Comparison of ENCODE assay signal across 9 mouse cellular contexts in genomic region chr2:173257610-173258009, GRCm38 (mm10). TPM values are rescaled to one million over a fixed set of nuclear protein-coding genes. Genes with fewer than 3 reads are reported as not detected.
DNase-seq lines count a peak whose midpoint lies in the region; ATAC-seq lines count a peak whose summit lies in the region.
"Had no signal": no experiment of that assay in that cellular context is flagged by ENCODE, and none has a peak within 500 bp of the region (broad histone marks: within the 10 kb centered on the region; RNA-seq: fewer than 3 reads in every experiment).

No protein-coding gene starts in this region.

- H3K4me2 ChIP-seq in forebrain, embryonic 15.5 days (replicated peaks): no peak overlapping the region
- H3K4me2 ChIP-seq in neural tube, embryonic 14.5 days (ENCODE audit: low read depth, low read length): no peak overlapping the region
- H3K4me2 ChIP-seq: liver, embryonic 13.5 days had no signal

- WGBS in forebrain, embryonic 15.5 days: 10% methylated on average over 7 of the region's 7 CpGs
- 19% methylated on average over 5 of the region's 7 CpGs for WGBS in neural tube, embryonic 14.5 days

- H3K27ac ChIP-seq in forebrain, embryonic 15.5 days (replicated peaks): peak overlapping the region; percentile 78
- peak overlapping the region; percentile 45 for H3K27ac ChIP-seq in neural tube, embryonic 14.5 days (ENCODE audit: low read depth, low read length)
- H3K27ac ChIP-seq: liver, embryonic 13.5 days had no signal

- DNase-seq in 3134 (ENCODE audit: extremely low read depth, insufficient read length, low spot score): peak; percentile 84
- peak; percentile 77 for DNase-seq in adrenal gland, postnatal 25 days
- peak; percentile 70 for DNase-seq in heart, postnatal 25 days (ENCODE audit: low spot score)
- DNase-seq in left cerebral cortex, adult 11 months (ENCODE audit: low spot score): peak; percentile 66
- no peak for DNase-seq in retina, postnatal 1 day
- DNase-seq: liver, embryonic 13.5 days had no signal

- peak; percentile 83 for ATAC-seq in forebrain, embryonic 15.5 days (replicated peaks)
- peak; percentile 75 for ATAC-seq in neural tube, embryonic 14.5 days (ENCODE audit: low read depth)
- ATAC-seq in megakaryocyte progenitor cell, adult 5-6 weeks (replicated peaks; ENCODE audit: poor library complexity): no peak

- intact Hi-C loops in heart, postnatal 25 days (cut with DNase I): loop anchor here (2.0 kb wide), 1 partner anchor 17 kb away; no protein-coding TSS in a partner anchor

- no peak overlapping the region for H3K9ac ChIP-seq in forebrain, embryonic 15.5 days (replicated peaks)
- H3K9ac ChIP-seq in neural tube, embryonic 14.5 days (replicated peaks; ENCODE audit: low read depth, low read length): no peak overlapping the region
- H3K9ac ChIP-seq: liver, embryonic 13.5 days had no signal

- H3K4me3 ChIP-seq in forebrain, embryonic 15.5 days: no peak overlapping the region
- no peak overlapping the region for H3K4me3 ChIP-seq in neural tube, embryonic 14.5 days (ENCODE audit: low read depth, low read length)
- H3K4me3 ChIP-seq: liver, embryonic 13.5 days had no signal

- no peaks in the 10 kb centered on the region for H3K36me3 ChIP-seq in forebrain, embryonic 15.5 days
- H3K36me3 ChIP-seq in neural tube, embryonic 14.5 days (ENCODE audit: control insufficient read depth, insufficient read depth, low read length): no peaks in the 10 kb centered on the region
- H3K36me3 ChIP-seq: liver, embryonic 13.5 days had no signal

- peaks cover 97% of the 10 kb centered on the region for H3K4me1 ChIP-seq in forebrain, embryonic 15.5 days
- peaks cover 81% of the 10 kb centered on the region for H3K4me1 ChIP-seq in neural tube, embryonic 14.5 days (ENCODE audit: control insufficient read depth, insufficient read depth, low read length)
- H3K4me1 ChIP-seq: liver, embryonic 13.5 days had no signal

- H3K9me3 ChIP-seq in forebrain, embryonic 15.5 days: no peaks in the 10 kb centered on the region
- no peaks in the 10 kb centered on the region for H3K9me3 ChIP-seq in neural tube, embryonic 14.5 days (ENCODE audit: control insufficient read depth, low read length)
- H3K9me3 ChIP-seq: liver, embryonic 13.5 days had no signal

- no peaks in the 10 kb centered on the region for H3K27me3 ChIP-seq in forebrain, embryonic 15.5 days
- no peaks in the 10 kb centered on the region for H3K27me3 ChIP-seq in neural tube, embryonic 14.5 days (ENCODE audit: control insufficient read depth, insufficient read depth, low read length)
- H3K27me3 ChIP-seq: liver, embryonic 13.5 days had no signal

RNA-seq across cellular contexts. Expression of gene Pmepa1, which starts 18.7 kb away (rescaled TPM):
- total RNA-seq in adrenal gland, postnatal 25 days (2021): 34.2 and 78.1 TPM in 2 replicates
- polyA plus RNA-seq in forebrain, embryonic 15.5 days (2015; fragmentation: Nextera tagmentation; extraction: Ambion mirVana): 6.8 and 7.5 TPM in 2 replicates
- total RNA-seq in heart, postnatal 25 days (2021): 10 to 100 TPM; 28.2 to 31.9 TPM
- polyA plus RNA-seq in neural tube, embryonic 14.5 days (2014; fragmentation: Nextera tagmentation; extraction: Ambion mirVana): 5.6 and 6.8 TPM in 2 replicates
- 0.17 and 0.32 TPM in 2 replicates for total RNA-seq in megakaryocyte progenitor cell, adult 5-6 weeks (2015)
- 0.12 and 0.24 TPM in 2 replicates for total RNA-seq in megakaryocyte progenitor cell, adult 5-6 weeks (2017)

RNA-seq across cellular contexts. Expression of gene Zbp1, which starts 38.9 kb away (rescaled TPM):
- total RNA-seq in adrenal gland, postnatal 25 days (2021): 2.6 and 3.5 TPM in 2 replicates
- polyA plus RNA-seq in forebrain, embryonic 15.5 days (2015; fragmentation: Nextera tagmentation; extraction: Ambion mirVana): 0.11 and 0.23 TPM in 2 replicates
- 1 to 10 TPM in 1 of 2 experiments, under 1 TPM in 1; 0.26 to 1.5 TPM for total RNA-seq in heart, postnatal 25 days (2021)
- polyA plus RNA-seq in neural tube, embryonic 14.5 days (2014; fragmentation: Nextera tagmentation; extraction: Ambion mirVana): 0.12 TPM in 1 of 2 replicates, not detected in the other
- total RNA-seq in megakaryocyte progenitor cell, adult 5-6 weeks (2015): 2.0 and 5.3 TPM in 2 replicates
- total RNA-seq in megakaryocyte progenitor cell, adult 5-6 weeks (2017): 2.5 and 2.9 TPM in 2 replicates

Comparison
In these comparisons a context has a peak if more than half of its experiments do, and no peak if none do; other contexts are left out.
1. RNA of gene Pmepa1, which starts 18.7 kb away (total RNA-seq): 34.2 to 78.1 TPM in adrenal gland, postnatal 25 days and 28.2 to 31.9 TPM in heart, postnatal 25 days; 0.12 to 0.32 TPM in megakaryocyte progenitor cell, adult 5-6 weeks; every median in the first group is over 10 times any median in the second.